Mouse (Mus musculus) heart, postnatal 4 days (tissue): ENCODE measurements at regions not wholly inside any gene's neighbourhood (a gene's known extent, or its start where the extent isn't known, plus 50 kb on each side); places are given as distances from the start of the nearest gene placed in this dataset.

ENCODE experiments used
- DNase-seq: peaks from one replicate; pipeline ENCODE4 v3.0.0; 2021

DNA sequence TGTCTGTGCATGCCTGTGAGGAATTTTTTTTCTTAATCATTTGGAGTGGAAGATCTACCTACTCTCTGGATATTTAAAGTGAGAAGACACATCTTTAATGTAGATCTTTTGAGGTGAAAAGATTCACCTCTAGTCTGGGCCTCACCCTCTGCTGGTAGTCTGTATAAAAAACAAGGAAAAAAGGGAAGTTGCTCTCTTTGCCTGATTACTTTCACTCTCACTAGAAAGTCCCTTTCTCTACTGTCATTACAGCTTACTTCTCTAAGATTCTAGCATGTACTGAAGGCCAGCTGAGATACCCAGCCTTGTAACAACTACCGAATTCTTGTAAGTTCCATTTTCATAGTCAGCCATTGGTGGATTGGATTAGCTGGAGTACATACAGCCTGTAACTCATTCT, 3791.9 kb downstream of the 9330182O14Rik start:
- no peak for DNase-seq

GRCm38 (mm10) chr15:43933608-43934007, 3799.4 kb downstream of the 9330182O14Rik start:
- DNase-seq: no peak

- DNase-seq: no peak
Observed at GRCm38 (mm10) chr15:43940424-43940823, 3806.3 kb downstream of the 9330182O14Rik start.

DNA sequence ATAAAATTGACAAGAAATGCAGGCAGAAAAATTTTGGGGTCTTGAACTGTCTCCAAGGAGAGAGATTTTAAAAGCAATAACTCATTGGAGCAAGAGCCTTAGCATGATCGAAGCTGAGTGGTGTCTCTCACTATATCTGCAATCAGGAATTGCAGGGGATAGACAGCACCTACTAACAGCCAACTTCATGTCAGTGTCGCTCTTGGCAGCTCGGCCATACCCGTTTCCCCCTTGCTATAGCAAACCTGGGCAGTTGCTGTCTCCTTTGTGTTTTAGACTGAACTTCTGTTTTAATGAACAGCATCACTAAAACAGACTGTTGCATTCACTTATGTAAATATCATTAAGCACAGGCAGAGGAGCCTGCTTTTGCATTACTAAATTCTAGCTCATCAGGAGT, 3806.7 kb downstream of the 9330182O14Rik start:
- DNase-seq: no peak

DNA sequence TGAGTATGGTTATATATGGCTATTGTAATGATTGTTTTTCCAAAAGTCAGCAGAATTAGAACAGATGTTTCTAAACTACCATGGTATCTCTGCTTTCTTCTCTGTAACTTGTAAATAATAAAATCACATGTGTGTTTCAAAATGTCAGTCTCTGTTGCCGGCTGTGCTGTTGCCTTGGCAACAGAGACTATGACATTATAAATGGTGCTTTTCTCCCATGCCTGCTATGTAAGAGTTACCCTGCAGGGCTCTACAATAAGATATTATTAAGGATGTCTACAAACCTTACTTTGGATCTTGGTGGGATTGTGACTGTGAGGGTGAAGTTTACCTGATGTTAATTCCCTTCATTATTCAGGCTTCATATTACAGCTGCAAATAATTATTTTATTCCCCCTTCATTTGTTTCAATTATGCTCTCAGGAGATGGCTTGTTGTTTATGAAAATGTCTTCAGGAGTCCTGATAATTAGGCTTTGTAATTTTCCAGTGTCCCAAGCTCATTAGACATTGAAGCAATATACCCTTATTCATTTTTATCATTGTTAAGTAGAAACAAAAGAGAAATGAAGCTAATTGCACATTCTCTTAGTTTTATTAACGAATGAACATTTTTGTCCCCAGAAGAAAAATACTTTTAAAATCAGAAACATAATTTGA, 3808.0 kb downstream of the 9330182O14Rik start:
- DNase-seq: no peak

- DNase-seq: no peak
Observed at GRCm38 (mm10) chr15:43984991-43985390, 3850.8 kb downstream of the 9330182O14Rik start.

GRCm38 (mm10) chr15:43991229-43991628, 3857.1 kb downstream of the 9330182O14Rik start:
- peak; percentile 10 for DNase-seq

GRCm38 (mm10) chr15:43992936-43993335, 3858.8 kb downstream of the 9330182O14Rik start:
- no peak for DNase-seq

- no peak for DNase-seq
Observed at GRCm38 (mm10) chr15:44026468-44027028, 3892.4 kb downstream of the 9330182O14Rik start.

- DNase-seq: no peak
Observed at GRCm38 (mm10) chr15:44035900-44036299, 3901.7 kb downstream of the 9330182O14Rik start.

GRCm38 (mm10) chr15:44037893-44038292, 3903.7 kb downstream of the 9330182O14Rik start:
- no peak for DNase-seq

DNA sequence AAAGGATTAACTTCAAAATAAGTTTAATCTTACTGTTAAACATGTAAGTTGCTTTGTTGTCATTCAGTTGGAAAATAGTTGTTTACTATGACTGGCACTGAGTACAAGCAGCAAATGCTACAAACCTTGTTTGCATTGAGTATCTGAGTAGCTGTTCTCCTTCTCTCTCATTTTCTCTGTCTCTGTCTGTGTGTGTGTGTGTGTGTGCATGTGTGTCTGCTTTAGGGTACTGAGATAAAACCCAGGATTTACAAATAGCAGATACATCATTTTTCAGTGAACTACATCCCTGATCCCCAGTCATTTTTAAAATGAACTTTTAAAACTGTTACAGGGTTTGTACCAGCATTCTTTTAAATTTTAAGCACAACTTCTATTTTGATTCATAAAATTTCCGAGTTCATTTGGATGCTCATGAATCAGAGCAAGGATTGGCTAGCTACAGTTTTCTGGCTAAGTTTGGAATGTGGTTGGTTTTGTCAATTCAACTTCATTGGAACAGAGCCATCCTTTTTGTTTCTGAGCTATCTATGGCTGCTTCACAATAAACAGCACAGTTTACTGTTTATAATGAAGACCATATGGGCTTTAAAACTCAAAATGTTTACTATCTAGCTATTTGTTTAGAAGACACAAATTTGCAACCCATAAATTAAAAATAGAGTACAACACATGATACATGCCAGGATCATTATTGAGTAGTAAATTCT, 3916.6 kb downstream of the 9330182O14Rik start:
- no peak for DNase-seq

DNA sequence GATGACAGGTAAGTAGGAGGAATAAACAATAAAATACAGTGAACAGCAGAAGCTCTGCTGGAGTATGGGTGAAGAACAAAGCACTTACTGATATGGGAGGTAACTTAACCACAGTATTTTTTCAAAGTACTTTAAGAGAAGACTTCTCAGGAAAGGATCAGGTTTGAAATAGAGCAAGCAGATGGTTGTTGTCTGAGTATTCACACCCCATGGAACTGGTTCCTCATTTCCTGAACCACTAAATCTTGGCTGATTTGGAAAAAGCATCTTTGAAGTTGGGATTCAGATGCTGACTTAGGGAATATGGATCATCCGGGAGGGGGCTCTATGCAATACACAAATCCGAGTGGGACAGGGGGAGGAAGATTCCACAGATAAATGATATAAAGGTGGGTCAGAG, 3930.7 kb downstream of the 9330182O14Rik start:
- no peak for DNase-seq

- no peak for DNase-seq
Observed at GRCm38 (mm10) chr15:44083680-44084079, 3949.5 kb downstream of the 9330182O14Rik start.

DNA sequence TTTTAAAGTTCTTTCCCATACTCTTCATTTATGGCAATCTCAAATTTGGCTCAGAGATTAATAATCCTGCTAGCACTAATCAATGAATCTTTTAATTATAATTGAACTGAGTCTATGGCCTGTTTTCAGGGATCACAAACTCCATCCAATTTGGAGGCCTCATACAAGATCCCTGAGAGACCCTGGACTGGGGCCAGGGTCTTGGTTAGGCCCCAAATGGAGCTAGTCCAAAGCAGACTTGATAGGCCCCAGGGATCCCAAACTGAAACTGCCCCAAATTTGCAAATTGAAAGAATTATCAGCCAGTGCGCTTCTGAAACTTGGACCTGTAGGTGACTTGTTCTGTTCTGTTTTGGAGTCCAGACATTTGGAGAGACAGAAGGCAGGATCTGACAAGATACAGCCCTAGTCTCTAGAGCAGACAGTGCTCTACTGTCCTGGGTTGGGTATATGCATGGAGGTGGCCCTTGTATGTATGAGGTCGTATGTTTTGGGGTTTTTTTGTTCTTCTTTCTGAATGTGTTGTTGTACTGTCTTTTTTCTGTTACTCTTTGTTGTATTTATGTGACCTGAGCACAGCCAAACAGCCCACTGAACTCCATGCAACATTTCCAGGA, 3978.3 kb downstream of the 9330182O14Rik start:
- no peak for DNase-seq

- DNase-seq: no peak
Observed at GRCm38 (mm10) chr15:44134213-44134612, 4000.0 kb downstream of the 9330182O14Rik start.
